Mouse (Mus musculus): ENCODE measurements around the gene Efnb1. TPM values are rescaled to one million over a fixed set of nuclear protein-coding genes. Genes with fewer than 3 reads are reported as not detected.

Efnb1 gene
- polyA plus RNA-seq, 2 experiments, result 2.4 to 3.6 TPM

GRCm38 (mm10) chrX:99164855-99165368 is 29.0 kb downstream of the Efnb1 start:
- TF ChIP-seq CTCF (IDR thresholded peaks at IDR 0.05; ENCODE audit: low read depth), result no peak
- no peak for TF ChIP-seq EP300 (IDR thresholded peaks at IDR 0.05; ENCODE audit: low read depth)
- Histone ChIP-seq H3K36me3 (replicated peaks; ENCODE audit: control insufficient read depth, insufficient read depth, low read depth) (no peaks in the 10 kb centered on the region), H3K27me3 (ENCODE audit: control insufficient read depth, insufficient read depth, low read length) (no peaks in the 10 kb centered on the region), H3K9me3 (ENCODE audit: control insufficient read depth, low read length) (no peaks in the 10 kb centered on the region), H3K4me2 (ENCODE audit: low read depth) (no peak overlapping the region), H3K27ac (no peak overlapping the region), H3K4me1 (replicated peaks; ENCODE audit: control insufficient read depth in 2 of 2, insufficient read depth in 2 of 2, low read length in 1 of 2) (peaks cover 0 to 6% of the 10 kb centered on the region in 2 experiments; a peak in 2 of 4 replicates), H3K4me3 (ENCODE audit: insufficient read depth in 1 of 2, low read depth in 2 of 2, low read length in 2 of 2) (no peak overlapping the region), H3K9ac (replicated peaks) (no peak overlapping the region)
- DNase-seq (ENCODE audit: low read depth in 3 of 3, low spot score in 3 of 3), result no peak
- WGBS (ENCODE audit: insufficient replicate concordance), result 47% methylated on average over 4 of the region's 4 CpGs
- ATAC-seq (ENCODE audit: insufficient read depth), result no peak

- Histone ChIP-seq H3K4me3 (ENCODE audit: insufficient read depth in 1 of 2, low read depth in 2 of 2, low read length in 2 of 2) (no peak overlapping the region), H3K9me3 (ENCODE audit: control insufficient read depth, low read length) (no peaks in the 10 kb centered on the region), H3K27me3 (ENCODE audit: control insufficient read depth, insufficient read depth, low read length) (no peaks in the 10 kb centered on the region), H3K36me3 (replicated peaks; ENCODE audit: control insufficient read depth, insufficient read depth, low read depth) (no peaks in the 10 kb centered on the region), H3K27ac (no peak overlapping the region), H3K4me2 (ENCODE audit: low read depth) (no peak overlapping the region), H3K4me1 (replicated peaks; ENCODE audit: control insufficient read depth in 2 of 2, insufficient read depth in 2 of 2, low read length in 1 of 2) (peaks cover 0 to 6% of the 10 kb centered on the region in 2 experiments; a peak in 2 of 4 replicates), H3K9ac (replicated peaks) (no peak overlapping the region)
- ATAC-seq (ENCODE audit: insufficient read depth) (no peak), DNase-seq (ENCODE audit: low read depth in 3 of 3, low spot score in 3 of 3) (no peak)
- TF ChIP-seq CTCF (IDR thresholded peaks at IDR 0.05; ENCODE audit: low read depth) (no peak), EP300 (IDR thresholded peaks at IDR 0.05; ENCODE audit: low read depth) (no peak)
- WGBS (ENCODE audit: insufficient replicate concordance), result 52% methylated on average over 1 of the region's 1 CpGs
Observed at GRCm38 (mm10) chrX:99167014-99167413, 31.1 kb downstream of the Efnb1 start.

- no peak for TF ChIP-seq EP300 (IDR thresholded peaks at IDR 0.05; ENCODE audit: low read depth)
- no peak for TF ChIP-seq CTCF (IDR thresholded peaks at IDR 0.05; ENCODE audit: low read depth)
- no peaks in the 10 kb centered on the region for H3K36me3 ChIP-seq (replicated peaks; ENCODE audit: control insufficient read depth, insufficient read depth, low read depth)
- WGBS (ENCODE audit: insufficient replicate concordance), result 41% methylated on average over 7 of the region's 7 CpGs
- no peak overlapping the region for H3K4me2 ChIP-seq (ENCODE audit: low read depth)
- H3K9me3 ChIP-seq (ENCODE audit: control insufficient read depth, low read length), result no peaks in the 10 kb centered on the region
- DNase-seq (ENCODE audit: low read depth in 3 of 3, low spot score in 3 of 3) (no peak), ATAC-seq (ENCODE audit: insufficient read depth) (no peak)
- peaks cover 0 to 6% of the 10 kb centered on the region in 2 experiments; a peak in 2 of 4 replicates for H3K4me1 ChIP-seq (replicated peaks; ENCODE audit: control insufficient read depth in 2 of 2, insufficient read depth in 2 of 2, low read length in 1 of 2)
- no peak overlapping the region for H3K4me3 ChIP-seq (ENCODE audit: insufficient read depth in 1 of 2, low read depth in 2 of 2, low read length in 2 of 2)
- H3K9ac ChIP-seq (replicated peaks), result no peak overlapping the region
- H3K27ac ChIP-seq, result no peak overlapping the region
- H3K27me3 ChIP-seq (ENCODE audit: control insufficient read depth, insufficient read depth, low read length), result no peaks in the 10 kb centered on the region
Observed at GRCm38 (mm10) chrX:99167550-99167949, 31.6 kb downstream of the Efnb1 start.

GRCm38 (mm10) chrX:99172301-99172700 is 36.4 kb downstream of the Efnb1 start:
- Histone ChIP-seq H3K27ac (no peak overlapping the region), H3K36me3 (replicated peaks; ENCODE audit: control insufficient read depth, insufficient read depth, low read depth) (no peaks in the 10 kb centered on the region), H3K4me1 (replicated peaks; ENCODE audit: control insufficient read depth in 2 of 2, insufficient read depth in 2 of 2, low read length in 1 of 2) (no peaks in the 10 kb centered on the region), H3K4me3 (ENCODE audit: insufficient read depth in 1 of 2, low read depth in 2 of 2, low read length in 2 of 2) (no peak overlapping the region), H3K4me2 (ENCODE audit: low read depth) (no peak overlapping the region), H3K9ac (replicated peaks) (no peak overlapping the region), H3K9me3 (ENCODE audit: control insufficient read depth, low read length) (no peaks in the 10 kb centered on the region), H3K27me3 (ENCODE audit: control insufficient read depth, insufficient read depth, low read length) (no peaks in the 10 kb centered on the region)
- DNase-seq (ENCODE audit: low read depth in 3 of 3, low spot score in 3 of 3) (no peak), ATAC-seq (ENCODE audit: insufficient read depth) (no peak)
- TF ChIP-seq CTCF (IDR thresholded peaks at IDR 0.05; ENCODE audit: low read depth), result no peak
- no peak for TF ChIP-seq EP300 (IDR thresholded peaks at IDR 0.05; ENCODE audit: low read depth)
- 50% methylated on average over 5 of the region's 5 CpGs for WGBS (ENCODE audit: insufficient replicate concordance)

- no peak for DNase-seq (ENCODE audit: low read depth in 3 of 3, low spot score in 3 of 3)
- Histone ChIP-seq H3K27ac (no peak overlapping the region), H3K4me3 (ENCODE audit: insufficient read depth in 1 of 2, low read depth in 2 of 2, low read length in 2 of 2) (no peak overlapping the region), H3K9me3 (ENCODE audit: control insufficient read depth, low read length) (no peaks in the 10 kb centered on the region), H3K27me3 (ENCODE audit: control insufficient read depth, insufficient read depth, low read length) (no peaks in the 10 kb centered on the region; the same call in 1 of the 2 replicates), H3K36me3 (replicated peaks; ENCODE audit: control insufficient read depth, insufficient read depth, low read depth) (no peaks in the 10 kb centered on the region), H3K9ac (replicated peaks) (no peak overlapping the region), H3K4me1 (replicated peaks; ENCODE audit: control insufficient read depth in 2 of 2, insufficient read depth in 2 of 2, low read length in 1 of 2) (no peaks in the 10 kb centered on the region), H3K4me2 (ENCODE audit: low read depth) (no peak overlapping the region)
- 45% methylated on average over 9 of the region's 9 CpGs for WGBS (ENCODE audit: insufficient replicate concordance)
- TF ChIP-seq EP300 (IDR thresholded peaks at IDR 0.05; ENCODE audit: low read depth) (no peak), CTCF (IDR thresholded peaks at IDR 0.05; ENCODE audit: low read depth) (no peak)
- ATAC-seq (ENCODE audit: insufficient read depth), result no peak
Observed at GRCm38 (mm10) chrX:99185081-99185596, 49.2 kb downstream of the Efnb1 start.
